Mouse (Mus musculus) spleen, postnatal 36 days (tissue): ENCODE results near the gene Bach2.

Experiments used
- DNase-seq, 2 experiments: peaks; one replicate each; pipeline ENCODE4 v3.0.0; 2022; ENCODE audit warnings: low spot score in 2 of 2, mixed read lengths in 1 of 2

Gene Bach2

GRCm38 (mm10) chr4:32225191-32225590, 13.4 kb upstream of the Bach2 start:
- DNase-seq: no peak

DNA sequence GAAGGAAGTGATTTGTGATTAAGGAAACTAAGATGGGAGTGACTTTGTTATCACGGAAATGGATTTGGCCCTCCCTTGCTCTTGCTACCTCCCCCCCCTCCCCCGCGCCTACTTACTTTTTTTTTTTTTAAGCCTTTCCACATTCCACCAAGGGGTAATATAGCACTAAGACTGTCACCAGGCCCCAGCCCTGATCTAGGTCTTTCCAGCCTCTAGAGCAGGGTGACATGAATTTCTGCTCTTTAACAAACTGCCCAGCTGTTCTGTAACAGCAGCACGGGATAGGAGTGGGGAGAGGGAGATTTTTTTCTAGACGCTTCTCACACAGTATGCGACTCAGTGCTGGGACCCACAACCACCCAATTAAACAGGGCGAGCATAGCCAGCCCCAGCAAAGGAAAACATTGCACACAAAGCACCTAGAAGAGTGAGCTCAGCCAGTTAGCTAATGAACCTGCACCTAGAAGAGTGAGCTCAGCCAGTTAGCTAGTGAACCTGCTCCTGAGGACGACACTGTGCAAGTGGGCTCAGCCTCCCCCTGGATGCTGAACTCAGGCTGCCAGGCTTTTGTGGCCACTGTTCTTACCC, 10.5 kb upstream of the Bach2 start:
- DNase-seq: no peak

GRCm38 (mm10) chr4:32229266-32229665, 9.3 kb upstream of the Bach2 start:
- peak; percentile 69 to 75 for DNase-seq

DNA sequence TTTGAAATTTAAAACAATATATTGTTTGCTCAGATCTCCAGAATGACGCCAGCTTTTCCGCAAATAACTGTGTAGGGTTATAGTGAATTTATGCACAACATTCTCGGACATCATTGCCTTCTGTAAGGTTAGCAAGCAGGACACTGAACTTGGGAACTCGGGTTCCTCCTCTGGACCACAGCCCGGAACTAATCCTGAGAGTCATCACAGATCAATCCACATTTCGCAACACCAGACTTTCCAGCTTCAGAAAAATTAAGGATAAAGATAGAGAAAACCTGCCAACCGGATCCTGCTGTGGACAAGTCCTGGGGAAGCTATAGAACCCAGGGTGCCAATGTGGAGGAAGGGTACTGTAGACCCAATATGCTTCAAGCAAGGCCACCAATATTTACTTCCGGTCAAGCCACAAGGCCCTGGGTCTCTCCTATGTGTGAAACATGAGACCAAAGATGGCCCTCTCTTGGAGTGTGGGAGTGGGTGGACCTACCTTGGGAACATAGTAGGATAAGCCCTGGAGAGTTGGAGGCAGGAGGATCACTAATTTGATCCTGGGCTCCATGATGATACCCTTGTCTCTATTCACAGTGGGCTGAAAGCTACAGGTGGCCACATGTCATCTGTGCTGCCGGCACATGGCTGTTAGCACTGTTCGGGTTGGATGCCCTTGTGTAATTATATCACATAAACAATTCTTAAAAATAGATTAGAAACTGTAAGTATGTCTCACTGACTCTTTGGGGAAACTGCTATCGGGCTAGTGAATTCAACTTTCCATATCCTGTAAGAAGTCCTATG, 7.1 kb upstream of the Bach2 start:
- peak; percentile 69 to 76 for DNase-seq

DNA sequence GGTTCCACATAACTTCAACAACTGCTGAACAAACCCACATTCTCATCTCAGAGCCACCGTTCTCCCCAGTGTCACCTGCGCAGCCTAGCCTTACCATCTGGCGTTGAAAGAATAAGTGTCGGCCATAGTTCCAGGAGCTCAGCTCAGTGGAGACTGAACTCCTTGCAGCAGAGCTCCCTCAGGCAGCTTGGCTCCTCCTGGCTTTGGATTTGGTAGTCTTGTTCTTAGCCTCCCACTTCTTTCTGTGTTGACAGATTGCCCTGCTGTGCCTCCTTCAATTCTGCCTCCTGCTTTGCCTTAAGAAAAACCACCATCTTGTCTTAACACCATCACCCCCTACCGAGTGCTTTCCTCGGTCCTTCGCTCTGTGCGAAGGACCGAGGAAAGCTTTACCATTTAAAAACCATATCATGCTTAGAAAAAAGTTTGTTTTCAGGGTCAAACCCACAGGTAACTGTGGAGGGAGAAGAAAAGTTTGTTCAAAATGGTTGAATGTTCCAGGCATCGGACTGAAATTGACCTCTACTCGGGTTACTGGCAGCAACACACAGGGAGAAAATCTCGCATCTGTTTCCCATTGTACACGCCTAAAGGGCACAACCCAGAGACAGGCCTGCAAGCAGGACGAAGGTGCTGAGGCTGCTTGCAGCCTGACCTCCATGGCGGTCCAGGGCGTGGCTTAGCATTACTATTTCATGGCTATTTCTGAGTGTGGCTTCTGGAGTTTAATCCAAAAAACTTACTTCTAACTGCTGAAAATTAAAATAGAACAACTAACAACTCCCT, 2.5 kb upstream of the Bach2 start:
- DNase-seq: no peak

DNA sequence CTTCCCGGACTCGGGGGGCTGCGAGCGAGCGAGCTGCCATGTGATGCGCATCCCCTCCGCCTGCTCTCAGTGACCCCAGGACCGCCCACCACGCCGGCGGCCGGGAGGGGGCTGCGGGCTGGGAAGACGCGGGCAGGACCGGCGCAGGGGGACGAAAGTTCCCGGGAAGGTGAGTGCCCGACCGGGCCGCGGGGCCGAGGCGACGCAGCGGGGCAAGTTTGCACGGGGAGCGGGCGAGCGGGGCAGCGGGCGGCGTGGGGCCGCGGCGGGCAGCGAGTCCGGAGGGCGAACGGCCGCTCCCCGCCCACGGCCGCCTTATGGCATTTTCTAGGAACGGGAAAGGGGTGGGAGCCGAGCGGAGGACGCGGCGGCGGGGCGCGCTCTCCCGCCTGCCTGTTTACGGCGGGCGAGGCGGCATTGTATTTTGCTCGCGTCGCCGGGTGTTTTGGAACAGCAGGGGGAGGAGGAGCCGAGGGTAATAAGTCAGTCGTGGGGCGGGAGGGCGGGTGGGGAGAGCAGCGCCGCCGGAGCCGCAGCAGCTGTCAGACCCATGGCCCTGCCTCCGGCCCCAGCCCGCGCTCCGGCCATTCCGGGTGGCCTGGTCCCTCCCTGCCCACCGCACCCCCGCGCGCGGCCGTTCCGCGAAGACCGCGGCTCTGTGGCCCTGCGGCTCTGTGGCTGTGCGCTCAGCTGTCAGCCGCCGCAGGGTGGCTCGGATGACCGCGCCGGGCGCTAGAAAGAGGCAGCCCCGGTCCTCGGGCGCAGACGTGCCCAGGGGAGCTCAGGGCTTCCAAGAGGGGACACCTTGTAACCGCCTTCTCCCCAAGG, 531 bp downstream of the Bach2 start:
- DNase-seq: peak; percentile 73 to 77

GRCm38 (mm10) chr4:32239749-32240131, 1.1 kb downstream of the Bach2 start:
- peak; percentile 87 for DNase-seq

DNA sequence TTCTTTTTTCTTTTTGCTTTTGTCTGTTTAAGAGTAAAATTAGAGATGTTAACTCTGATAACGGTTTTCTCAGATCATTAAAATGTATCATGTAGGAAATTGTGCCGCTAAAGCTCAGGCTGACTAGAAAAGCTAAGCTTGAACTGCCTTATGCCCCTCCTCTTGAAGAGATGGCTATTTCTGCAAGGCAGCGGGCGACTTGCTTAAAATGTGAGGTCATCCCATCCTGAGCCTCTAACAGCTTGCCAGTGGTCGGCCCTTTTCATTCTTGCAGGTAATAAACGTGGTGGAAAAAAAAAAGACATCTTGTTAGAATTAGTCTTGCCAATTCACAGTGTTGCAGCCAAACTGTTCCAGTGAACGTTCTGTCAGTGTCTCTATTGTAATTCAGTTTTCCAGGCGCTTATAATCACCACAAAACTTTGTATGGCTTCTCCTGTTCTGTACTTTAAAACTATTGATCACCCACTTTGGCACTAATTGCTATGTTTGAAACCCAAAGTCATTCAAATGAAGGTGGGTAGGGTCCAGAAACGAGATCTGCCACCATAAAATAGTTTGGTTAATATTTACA, 1.9 kb downstream of the Bach2 start:
- DNase-seq: peak in 1 of 2 experiments; percentile 37

DNA sequence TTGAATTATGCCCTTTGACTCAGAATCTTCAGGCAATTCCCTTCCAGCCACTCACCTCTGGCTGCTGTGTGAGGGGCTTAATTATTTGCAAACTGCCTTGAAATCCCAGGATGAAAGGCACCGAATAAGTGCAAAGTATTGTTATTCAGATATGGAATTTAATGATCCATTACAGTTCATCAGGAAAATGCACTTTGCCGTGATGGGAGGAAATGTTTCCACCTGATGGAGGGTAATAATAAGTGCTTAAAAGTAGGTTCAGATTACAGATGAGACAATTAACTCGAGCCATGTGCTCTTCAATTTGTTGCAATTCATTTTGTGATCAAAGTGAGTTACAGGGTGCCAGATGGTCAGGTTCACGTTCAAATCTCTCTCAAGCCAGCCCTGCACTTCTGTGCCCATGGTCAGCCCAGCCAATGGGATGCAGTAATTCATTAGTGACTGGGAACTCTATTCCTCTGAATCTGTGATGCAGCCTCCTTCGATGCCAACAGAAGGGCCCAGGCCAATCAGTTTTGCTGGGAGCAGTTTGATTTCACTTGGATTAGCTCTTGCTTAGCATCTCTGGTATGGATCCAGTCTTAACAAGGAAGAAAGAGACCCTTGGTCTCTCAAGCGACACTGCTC, 2.9 kb downstream of the Bach2 start:
- DNase-seq: no peak

DNA sequence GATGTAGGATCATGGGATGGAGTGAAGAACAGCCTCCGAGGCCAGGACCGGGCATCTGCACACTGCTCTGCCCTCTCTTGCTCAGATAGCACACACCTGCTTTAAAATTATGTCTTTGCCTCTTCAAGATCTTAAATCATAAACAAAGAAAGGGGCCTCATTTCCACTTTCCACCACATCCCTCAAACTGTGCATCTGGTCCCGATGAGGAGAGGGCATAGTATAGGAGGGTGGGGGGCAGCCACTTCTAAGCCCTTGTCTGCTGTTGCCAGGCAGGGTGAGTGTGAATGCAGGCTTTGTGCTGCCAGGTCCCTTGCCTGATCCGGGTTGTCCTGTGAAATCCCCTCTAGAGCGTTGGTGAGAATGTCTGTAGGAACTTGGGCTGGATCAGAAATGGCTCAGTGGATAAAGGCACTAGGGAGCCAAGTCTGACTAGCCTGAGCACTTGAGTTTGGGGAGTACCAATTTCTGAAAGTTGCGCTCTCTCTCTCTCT, 3.6 kb downstream of the Bach2 start:
- DNase-seq: no peak

- no peak for DNase-seq
Measured at GRCm38 (mm10) chr4:32243458-32243857, 4.9 kb downstream of the Bach2 start.

- no peak for DNase-seq
Measured at GRCm38 (mm10) chr4:32244092-32244745, 5.6 kb downstream of the Bach2 start.

- no peak for DNase-seq
Measured at GRCm38 (mm10) chr4:32245586-32245985, 7.0 kb downstream of the Bach2 start.

GRCm38 (mm10) chr4:32246020-32246419, 7.4 kb downstream of the Bach2 start:
- DNase-seq: no peak

DNA sequence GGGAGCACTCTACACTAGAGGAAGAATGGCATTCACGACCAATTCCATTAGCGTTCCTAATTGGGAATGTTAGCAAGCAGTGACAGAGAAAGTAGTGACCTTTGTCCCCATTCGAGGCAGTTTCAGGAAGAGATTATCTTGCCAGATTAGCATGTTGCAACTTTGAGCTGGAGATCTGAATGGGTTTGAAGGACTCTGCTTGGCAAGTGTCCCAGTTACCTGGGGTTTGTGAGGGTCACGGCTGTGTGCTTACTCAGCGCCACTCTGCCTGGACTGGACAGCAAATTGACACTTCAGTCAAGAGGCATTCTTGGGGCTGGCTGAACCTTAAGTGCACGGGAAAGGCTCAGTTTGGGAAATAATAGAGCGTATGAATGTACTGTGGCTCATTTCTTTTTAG, 8.2 kb downstream of the Bach2 start:
- DNase-seq: no peak

DNA sequence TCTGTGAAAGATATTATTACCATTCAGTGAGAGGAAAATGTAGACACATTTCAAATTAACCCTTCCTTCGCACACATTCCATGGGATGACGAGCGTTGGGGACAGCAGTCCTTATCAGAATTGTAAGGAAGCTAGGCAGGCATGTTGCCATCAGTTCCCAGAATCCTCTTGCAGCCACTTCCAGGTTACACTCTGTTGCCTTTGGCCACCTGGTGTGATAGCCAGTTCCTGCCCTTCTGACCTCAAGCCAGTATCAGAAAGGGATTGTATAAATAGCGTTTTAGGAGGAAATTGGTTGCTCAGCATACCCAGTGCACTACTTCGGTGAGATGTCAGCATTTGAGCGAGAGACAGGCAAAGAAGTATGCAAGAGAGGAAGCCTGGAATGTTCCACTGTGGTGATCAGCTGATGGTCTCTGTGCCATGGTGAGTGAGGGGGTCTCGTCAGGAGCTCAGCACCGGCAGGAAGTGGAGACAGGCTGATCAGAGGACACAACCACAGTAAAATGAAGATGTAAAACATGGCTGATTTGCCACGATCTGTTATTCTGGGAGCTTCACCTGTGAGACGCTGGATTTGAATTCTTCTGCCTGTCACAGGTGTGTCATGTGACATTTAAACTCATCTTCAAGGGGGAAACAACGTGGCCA, 9.0 kb downstream of the Bach2 start:
- no peak for DNase-seq

GRCm38 (mm10) chr4:32248236-32248635, 9.6 kb downstream of the Bach2 start:
- peak; percentile 86 to 91 for DNase-seq

DNA sequence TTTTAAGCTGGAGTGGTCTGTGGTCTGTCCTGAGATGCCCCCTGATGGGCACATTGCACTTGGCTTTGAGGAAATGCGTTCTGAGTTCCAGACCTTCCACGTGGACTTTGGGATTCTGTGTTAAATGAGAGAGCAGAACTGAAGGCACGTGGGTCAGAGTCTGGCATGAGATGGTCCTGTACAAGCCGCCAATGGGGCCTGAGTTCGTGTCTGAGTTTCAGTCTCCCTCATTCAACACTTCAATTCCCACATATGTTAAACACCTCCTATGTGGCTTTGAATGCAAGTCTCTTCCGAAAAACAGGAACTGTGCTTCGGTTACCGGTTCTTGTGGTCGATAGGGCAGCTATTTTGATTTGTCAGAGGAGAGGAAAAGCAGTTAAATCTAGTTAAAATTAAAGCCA, 10.4 kb downstream of the Bach2 start:
- DNase-seq: peak; percentile 80 to 83

- peak; percentile 41 to 55 for DNase-seq
Measured at GRCm38 (mm10) chr4:32249748-32250332, 11.2 kb downstream of the Bach2 start.
